Mouse (Mus musculus): ENCODE data around the gene Gcgr.
A peak's percentile ranks its signal among the peaks of the same experiment; 100 is the strongest.
"Not testable (repeated sequence)": the region's sequence is repeated elsewhere in the genome, so short reads cannot be mapped to it uniquely, and the experiment has no call there.

Gcgr gene

DNA sequence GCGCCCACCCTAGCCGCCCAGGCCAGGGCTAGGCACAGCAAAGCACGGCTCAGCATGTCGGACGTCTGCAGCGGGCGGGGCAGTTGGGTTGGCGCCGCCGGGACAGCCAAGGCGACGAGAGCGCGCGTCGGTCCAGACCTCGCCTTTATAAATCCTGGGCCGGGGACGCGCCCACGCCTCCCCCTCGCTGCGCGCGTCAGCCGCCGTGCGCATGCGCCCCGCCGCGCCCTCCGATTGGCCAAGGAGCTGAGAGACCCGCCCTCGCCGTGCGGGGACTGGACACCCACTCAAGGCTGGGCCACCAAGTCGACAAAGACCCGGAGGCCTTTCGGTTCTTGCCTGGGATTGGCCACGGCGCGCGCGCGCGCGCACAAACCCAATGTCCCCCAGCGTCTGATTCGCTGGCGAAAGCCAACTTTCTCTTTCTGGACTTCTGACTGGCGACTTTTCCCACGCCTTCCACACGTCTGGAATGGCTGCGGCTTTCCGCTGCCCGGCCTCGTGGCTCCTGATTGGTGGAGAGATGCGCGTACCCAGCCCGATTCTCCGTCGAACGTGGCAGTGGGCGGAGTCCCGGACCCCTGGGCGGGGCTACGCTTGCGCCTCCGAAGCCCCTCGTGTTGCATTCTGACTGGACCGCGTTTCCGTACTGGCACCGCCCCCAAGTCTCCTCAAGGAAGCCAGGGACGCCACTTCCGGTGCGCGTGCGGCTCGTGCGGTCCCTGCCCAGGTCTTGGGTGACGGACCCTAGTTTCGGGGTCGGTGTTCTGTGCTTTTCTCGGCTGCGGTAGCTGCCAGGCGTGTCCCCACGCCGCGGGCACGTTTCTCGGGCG lies 42.5 kb downstream of the Gcgr start, which contains the start of gene P4hb:
P4hb (minus strand) TSS at position 502 of the 833 bp plus-strand sequence.
- peak; percentile 100 for DNase-seq

GRCm38 (mm10) chr11:120573585-120574277 lies 43.2 kb downstream of the Gcgr start:
- no peak for DNase-seq

DNA sequence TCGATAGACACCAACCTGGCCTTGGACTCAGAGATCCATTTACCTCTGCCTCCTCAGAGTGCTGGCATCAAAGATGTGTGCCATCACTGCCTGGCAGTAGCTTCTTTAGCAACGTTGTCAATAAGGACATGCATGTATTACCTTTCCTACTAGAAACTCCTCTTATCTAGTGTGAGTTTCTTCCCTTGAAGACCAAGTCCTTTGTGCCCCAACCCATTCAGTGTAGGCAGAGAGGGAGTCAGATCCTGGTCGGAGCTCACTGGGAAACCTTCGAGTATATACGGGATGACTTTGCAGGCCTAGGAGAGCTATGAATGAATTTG lies 43.7 kb downstream of the Gcgr start:
- no peak for DNase-seq

GRCm38 (mm10) chr11:120575046-120575445 lies 44.5 kb downstream of the Gcgr start:
- no peak for DNase-seq

DNA sequence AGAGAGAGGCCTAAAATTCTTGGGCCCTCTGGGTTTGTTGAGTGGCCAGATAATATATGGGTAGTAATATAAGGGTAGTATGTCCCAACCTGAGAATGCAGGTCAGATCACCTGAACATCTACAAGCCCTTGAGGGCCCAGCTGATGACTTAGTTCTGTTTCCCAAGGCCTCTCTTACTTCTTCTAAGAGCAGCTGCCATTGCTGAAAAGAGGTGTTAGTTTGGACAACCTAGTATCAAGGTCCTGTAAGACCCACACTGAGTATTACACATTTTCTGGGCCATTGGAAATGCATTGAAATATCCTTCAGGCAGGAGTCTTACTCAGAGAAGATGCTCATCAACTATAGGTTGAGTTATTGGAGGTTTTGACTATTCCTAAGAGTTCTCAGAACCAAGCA lies 45.4 kb downstream of the Gcgr start:
- no peak for DNase-seq

DNA sequence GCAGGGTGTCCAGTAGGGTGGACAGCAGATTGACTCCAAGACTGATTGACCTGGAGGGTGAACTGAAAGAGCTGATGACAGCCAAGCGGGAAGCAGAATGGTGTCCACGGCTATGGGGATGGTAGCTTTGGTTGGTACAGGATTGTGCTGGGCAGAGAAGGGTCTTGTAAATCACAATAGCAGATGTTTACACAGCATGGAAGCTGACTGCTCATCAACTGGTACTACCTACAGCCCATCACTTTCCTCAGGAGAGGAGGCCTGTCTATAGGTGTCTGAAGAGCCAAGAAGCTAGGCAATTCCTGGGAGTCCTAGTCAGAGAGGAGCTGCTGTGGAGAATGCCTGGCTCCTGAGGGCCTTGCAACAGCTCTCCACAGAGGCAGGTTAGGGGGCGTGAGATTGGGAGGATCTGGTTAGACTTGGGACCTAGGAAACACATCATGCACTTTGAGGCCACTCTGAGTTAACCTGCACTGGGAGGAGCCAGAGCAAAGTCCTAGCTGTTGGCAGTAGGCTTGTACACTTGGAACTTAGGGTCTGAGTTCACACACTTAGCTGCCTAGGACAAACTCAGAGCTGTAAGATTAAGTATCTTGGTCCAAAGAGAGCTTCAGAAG lies 46.0 kb downstream of the Gcgr start:
- DNase-seq: peak; percentile 76 to 92

DNA sequence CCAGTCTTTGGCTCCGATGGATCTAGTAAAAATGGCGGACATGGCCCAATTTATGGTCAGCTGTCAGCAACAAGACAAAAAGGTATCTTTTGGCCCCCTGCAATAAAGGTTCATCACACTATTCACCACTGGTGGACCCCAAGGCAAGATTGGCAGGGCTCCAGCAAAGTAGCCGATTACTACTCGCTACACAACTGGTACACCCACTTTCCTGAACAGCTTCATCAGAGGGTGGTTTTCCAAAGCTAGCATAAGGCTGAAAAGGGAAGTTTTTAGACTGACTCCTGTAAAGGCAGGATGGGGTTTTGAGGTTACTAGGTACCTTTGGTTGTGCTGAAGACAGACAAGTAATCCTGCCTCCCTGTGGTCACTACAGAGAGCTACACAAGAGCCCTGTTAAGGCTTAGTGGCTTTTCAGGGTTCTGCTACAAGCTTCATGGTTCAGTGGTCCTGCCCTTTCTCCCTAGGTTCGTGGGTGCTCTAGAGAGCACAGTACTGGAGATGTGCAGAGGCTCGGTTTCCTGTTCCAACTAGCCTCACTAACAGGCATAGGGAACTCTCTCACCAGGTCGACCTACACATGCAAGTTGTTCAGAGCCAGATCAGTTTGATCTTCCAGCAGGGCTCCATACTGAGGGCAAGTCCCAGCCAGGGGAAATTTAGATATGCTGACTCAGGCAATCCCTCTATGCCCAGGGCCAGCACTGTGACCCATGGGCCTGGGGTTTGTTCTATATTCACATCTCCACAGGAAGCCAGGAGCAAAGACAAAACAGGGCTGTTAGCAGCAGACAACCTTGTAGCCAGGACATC lies 46.9 kb downstream of the Gcgr start:
- peak; percentile 59 to 82 for DNase-seq

DNA sequence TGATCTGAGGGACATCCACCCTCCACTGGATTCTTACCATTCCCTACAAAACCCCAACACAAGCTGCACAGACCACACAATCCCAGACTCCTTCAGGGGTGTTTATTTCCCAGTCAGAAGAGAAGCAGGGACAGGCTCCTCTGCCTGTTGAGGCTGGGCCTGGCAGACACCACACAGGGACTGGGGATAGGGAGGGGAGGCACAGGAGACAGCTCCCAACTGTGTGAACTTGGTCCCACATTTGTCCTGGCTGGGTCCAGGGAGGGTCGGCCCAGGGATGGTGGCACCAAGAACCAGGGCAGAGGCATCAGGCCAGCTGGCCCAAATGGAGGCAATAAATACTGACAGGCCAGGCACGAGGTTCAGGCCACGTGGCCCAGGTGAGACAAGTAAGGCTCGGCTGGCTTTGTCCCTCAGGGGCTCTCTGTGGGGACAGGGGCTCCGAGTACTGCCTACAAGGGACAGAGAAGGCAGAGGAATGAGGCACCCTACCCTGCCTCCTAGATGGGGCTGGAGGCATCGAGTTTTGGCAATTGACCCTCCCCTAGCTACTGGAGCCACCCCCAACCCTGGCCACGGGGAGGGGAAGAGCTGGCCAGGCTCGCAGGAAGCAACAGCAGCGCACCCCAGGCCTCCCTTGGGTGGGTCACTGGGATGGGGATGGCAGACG lies 47.7 kb downstream of the Gcgr start:
- DNase-seq: peak; percentile 62 to 82

DNA sequence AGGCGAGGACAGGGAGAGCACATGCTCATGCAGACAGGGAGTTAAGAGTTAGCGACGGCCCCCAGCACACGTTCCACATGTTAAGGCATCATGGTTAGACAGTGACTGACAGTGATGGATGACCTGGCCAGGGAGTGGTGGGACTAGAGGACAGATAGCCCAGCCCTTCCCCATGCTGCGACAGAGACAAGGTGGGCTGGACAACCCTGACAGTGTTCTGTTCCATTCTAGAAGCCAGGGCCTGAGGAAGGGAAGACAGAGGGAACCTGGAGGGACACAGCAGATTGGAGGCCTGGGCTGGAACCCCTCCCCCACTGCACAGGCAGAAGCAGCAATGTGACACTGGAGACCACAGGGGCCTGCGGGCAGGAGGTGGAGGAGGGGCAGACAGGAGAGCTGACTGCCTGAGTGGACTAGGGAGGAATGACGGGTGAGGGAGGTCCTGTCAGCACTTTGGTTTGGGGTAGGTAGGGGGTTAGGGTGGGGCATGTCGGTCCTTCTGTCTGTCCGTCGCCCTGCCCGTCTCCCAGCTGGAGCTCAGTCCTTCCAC lies 48.3 kb downstream of the Gcgr start:
- peak in 1 of 2 experiments; percentile 71 for DNase-seq

DNA sequence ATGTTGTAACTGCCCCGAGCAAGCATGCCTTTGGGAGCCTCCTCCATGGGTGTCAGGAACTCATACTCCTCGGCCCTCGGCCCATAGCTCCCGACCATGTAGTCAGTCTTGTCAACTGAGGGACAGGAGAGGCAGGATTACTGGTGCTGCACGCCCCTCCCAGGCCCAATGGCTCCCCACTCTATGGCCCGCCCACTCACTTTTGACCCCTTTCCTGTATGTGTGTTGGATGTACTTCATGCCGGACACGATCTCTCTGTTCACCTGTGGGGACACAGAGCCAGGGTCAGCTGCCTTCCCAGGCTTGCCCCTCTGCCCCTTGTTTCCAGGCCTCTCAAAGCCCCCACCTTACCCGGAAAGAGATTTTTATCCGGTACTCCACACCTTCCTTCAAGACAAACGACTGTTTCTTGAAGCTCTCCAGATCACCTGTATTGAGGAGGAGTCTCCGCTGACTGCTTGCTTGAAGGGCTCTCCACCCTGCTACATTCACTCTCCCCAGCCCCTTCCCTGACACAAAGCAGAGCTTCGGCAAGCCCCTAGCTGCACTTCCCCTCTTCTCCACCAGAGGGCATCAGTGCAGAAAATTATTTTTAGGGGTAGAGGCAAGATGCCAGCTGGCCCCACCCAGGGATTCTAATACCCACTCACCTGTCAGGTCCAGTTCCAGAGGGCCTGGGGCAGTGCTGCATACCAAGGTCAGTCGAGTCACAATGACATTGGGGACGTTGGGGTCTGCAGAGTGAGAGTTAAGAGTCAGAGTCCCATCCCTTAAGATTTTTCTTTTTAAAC lies 49.0 kb downstream of the Gcgr start:
- peak; percentile 80 to 83 for DNase-seq

DNA sequence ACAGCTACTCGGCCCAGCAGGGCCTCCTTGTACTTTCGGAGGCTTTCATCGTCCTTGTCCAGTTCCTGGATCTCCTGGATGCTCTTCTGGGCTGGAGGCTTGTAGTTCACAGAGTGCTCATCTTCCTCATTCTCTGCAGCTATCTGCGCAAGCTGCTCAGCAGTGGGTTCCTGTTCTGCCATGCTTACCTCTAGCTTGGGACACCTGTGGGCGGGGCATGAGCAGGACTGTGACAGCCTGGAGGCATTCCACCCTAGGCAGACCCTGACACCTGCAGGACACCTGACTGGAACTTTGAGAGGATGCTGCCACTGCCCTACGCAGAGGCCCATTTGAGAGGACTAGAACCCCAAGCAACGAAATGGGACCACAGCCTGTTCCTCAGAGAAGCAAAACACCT lies 49.7 kb downstream of the Gcgr start:
- DNase-seq: peak; percentile 37 to 74

DNA sequence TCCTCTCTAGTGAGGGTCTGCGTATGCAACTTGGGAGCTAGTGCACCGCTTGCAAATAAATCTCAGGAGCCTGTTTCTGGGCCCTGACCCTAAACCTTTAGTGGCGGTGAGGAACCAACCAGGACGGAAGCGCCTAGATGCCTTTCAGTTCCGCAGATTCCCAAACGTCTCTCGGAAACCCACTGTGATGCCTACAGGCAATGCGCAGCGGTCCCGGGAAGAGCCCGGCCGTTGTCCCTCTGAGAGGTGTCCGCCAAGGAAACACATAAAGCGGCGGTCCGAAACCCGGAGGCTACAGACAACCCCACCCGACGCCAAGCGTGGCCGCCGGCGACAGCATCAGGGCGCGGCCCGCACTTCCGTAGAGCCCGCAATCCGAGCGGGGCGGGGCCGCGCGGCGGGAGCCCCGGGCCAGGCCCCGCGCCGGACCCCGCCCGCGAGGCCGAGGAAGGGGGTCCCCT lies 50.4 kb downstream of the Gcgr start:
- DNase-seq: peak; percentile 36 to 53

DNA sequence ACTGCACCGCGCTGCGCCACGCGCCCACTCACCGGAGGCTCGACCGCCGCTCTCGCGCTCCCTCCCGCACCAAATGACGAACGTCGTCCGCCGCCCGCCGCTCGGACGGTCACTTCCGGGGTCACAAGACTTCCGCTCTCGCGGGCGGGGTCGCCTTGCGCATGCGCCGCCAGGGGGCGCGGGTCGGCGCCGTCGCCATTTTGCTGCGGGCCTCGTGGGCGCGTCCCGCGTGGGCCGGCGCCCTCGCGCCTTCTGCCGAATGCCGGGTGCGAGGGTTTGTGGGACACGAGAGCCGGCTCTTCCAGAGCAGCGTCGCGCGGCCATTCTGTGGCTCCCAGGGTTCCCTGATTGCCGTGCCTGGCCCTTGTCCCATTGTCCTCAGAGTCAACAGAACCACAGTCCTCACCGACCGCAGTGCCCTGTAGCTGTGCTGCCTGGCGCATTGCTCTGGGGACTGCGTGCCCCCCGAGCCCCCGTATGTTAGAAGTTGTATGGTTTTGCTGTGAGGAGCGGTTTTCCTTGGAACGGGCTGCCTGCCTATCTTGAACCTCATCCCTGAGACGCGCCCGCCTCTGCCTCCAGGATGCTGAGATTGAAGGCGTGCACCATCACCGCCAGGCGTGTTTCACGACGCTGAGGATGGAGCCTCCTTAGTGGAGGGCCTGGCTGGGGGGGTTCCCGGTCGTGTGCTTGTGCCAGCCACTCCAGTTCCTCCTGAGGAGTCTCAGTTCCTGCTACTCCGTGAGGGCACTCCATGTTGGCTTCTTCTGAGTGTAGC lies 51.2 kb downstream of the Gcgr start, which contains the start of gene Arhgdia:
Arhgdia (minus strand) TSS at position 135 of the 778 bp plus-strand sequence.
- peak; percentile 86 to 94 for DNase-seq

DNA sequence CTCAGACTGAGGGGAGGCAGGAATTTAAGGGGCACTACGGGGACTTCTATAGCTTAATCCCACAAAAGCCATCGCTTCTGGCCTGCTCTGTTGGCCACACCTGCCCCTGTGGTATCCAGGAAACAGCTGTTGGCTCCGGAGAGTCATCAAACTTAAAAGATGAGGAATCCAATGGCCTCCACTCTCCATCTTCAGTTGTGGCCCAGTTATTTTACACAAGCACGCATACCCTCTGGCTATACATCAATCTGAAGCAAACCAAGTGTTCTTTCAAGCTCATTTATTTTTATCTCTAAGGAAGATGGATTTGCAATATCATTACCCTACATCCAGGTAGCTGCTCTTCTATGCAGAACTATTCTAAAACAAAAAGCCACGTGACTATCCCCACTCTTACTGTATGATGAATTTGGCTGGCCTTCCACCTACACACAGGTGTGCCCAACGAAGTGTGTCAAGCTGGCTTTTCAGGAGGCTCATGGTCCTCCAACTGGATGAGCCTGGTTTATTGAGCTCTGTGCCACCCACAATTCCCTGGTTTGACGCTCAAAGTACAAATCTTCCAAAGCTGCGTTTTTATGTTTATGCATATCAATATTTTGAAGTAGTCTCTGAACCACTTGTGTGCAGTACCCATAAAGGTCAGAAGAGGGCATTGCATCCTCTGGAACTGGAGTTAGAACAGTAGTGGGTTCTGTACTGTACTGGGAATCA lies 51.9 kb downstream of the Gcgr start:
- DNase-seq: peak in 1 of 2 experiments; percentile 69

- DNase-seq: not testable (repeated sequence)
Observed at GRCm38 (mm10) chr11:120582982-120583293, 52.4 kb downstream of the Gcgr start.

DNA sequence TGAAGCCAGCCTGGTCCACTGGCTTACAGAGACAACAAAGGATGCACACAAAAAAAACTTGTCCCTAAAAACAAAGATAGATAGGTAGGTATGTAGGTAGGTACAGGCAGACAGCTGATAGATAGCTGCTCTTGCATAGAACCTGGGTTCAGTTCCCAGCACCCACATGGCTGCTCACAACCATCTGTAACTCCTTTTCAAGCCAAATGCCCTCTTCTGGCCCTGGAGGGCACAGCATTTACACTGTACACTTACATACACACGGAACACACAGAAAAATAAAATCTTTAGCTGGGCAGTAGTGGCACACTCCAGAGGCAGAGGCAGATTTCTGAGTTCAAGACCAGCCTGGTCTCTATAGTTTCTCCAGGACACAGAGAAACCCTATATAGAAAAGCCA lies 53.4 kb downstream of the Gcgr start:
- no peak for DNase-seq

GRCm38 (mm10) chr11:120588531-120588930 lies 58.0 kb downstream of the Gcgr start:
- no peak for DNase-seq
